Mouse (Mus musculus) T-cell, adult 2 months (primary cell): ENCODE results near the gene Olfr1055.
"Not testable (repeated sequence)": the region's sequence is repeated elsewhere in the genome, so short reads cannot be mapped to it uniquely, and the experiment has no call there.

Experiments
- DNase-seq: peaks from one replicate; pipeline ENCODE4 v3.0.0; 2022; ENCODE audit warnings: low spot score

The Olfr1055 gene

DNA sequence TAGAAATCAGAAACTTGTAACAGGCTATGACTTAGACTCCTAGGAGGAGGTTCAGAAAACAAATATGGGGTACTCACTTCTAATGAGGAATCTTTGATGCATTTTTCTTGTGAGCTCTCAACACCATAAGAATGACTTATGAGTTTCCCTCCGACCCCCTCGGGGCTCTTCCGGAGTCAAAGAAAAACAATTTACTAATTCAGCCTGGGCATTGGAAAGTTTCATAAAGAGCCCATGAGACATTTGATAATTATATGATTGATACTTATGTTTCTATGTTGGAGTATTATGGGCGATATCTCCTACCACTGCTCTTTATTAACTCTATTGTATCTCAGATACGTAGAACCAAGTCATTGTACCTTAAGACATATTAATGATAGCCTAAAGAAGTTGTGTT, at the start of gene Olfr1055:
Olfr1055 (minus strand) TSS at position 101 of the 400 bp plus-strand sequence.
- DNase-seq, result no peak

DNA sequence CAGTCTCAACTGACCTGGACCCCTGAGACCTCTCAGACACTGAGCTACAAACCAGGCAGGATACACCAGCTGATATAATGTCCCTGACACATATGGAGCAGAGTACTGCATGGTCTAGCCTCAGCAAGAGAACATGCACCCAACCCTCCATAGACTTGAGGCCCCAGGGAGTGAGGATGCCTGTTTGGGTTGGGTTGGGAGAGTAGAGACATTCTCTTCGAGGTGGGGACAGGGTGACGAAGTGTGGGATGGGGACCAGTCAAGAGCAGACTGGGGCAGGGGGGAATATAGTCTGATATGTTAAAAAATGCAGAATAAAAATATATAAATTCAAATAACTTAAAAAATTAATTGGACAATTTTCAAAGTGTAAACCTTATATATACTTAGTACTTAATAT, 45.0 kb upstream of the Olfr1055 start:
- no peak for DNase-seq

- DNase-seq, result not testable (repeated sequence)
Measured at GRCm38 (mm10) chr2:86388461-86388860, 38.4 kb upstream of the Olfr1055 start, which contains the start of gene Olfr1058. Gene Olfr1058, minus strand, starts transcription at chr2:86388561.

- no peak for DNase-seq
Measured at GRCm38 (mm10) chr2:86378293-86378692, 28.2 kb upstream of the Olfr1055 start, which contains the start of gene Olfr1057. Gene Olfr1057, minus strand, starts transcription at chr2:86378393.

DNA sequence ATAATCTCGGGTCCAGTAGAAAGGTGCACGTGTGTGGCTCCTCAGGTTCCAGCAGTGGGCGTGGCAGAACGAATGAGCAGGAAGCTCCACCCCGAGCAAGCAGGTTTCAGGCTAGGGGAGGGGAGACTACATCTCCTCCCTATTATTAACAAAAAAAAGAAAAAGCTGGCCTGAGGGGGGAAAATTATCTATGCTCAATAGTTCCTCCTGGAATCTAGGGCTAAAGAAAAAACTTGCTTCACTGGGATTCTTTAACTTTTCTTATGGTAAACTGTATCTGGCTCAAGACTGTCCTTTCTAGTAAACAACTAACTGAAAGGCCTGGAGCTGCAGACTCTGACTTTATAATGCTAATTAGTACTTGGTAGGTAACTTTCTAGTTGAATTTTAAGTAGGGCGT, 16.3 kb upstream of the Olfr1055 start:
- not testable (repeated sequence) for DNase-seq

- no peak for DNase-seq
Measured at GRCm38 (mm10) chr2:86362369-86362768, 12.3 kb upstream of the Olfr1055 start, which contains the start of gene Olfr1056. Gene Olfr1056, minus strand, starts transcription at chr2:86362469.

- not testable (repeated sequence) for DNase-seq
Measured at GRCm38 (mm10) chr2:86351751-86352150, 1.7 kb upstream of the Olfr1055 start.

DNA sequence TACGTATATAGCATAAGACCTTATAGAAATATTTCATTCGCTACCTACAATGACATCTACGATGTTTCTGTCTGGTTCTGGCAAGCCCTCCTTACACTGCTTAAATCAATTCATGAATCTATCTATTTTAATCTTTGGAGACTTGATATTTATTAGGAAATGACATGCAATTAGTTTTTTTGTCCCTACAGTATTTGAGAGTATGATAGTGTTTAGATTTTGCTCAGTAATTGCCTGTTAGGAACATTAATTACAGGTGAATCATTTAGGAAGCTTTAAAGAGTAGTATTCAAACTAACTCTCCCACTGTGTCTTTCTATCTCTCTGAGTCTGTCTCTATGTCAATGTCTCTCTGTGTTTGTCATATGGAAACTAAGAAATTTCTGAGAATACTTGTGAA, 14.8 kb downstream of the Olfr1055 start, which contains the start of gene Olfr1054:
Olfr1054 (minus strand) TSS at position 101 of the 400 bp plus-strand sequence.
- DNase-seq, result no peak

GRCm38 (mm10) chr2:86315184-86315583, 34.9 kb downstream of the Olfr1055 start, which contains the start of gene Olfr1053:
Gene Olfr1053, minus strand, starts transcription at chr2:86315284.
- no peak for DNase-seq
